Mouse (Mus musculus): ENCODE measurements at regions not wholly inside any gene's neighbourhood (a gene's known extent, or its start where the extent isn't known, plus 50 kb on each side); places are given as distances from the start of the nearest gene placed in this dataset.

GRCm38 (mm10) chr15:62127602-62128158 is 1204.9 kb upstream of the A1bg start:
- no peak overlapping the region for H3K4me3 ChIP-seq
- 36% methylated on average over 11 of the region's 11 CpGs for WGBS
- 0 out of 2 replicates have a peak overlapping the region, but pooled peaks have one; percentile 13 for H3K27ac ChIP-seq (replicated peaks)

GRCm38 (mm10) chr15:62125718-62126117 is 1202.9 kb upstream of the A1bg start:
- Histone ChIP-seq H3K27me3 (ENCODE audit: low read depth, poor library complexity, severe bottlenecking) (0 out of 2 replicates have a peak, but pooled peaks cover 4% of the 10 kb centered on the region), H3K27ac (replicated peaks) (no peak overlapping the region), H3K9me3 (replicated peaks) (no peaks in the 10 kb centered on the region), H3K36me3 (no peaks in the 10 kb centered on the region), H3K4me1 (peaks cover 18% of the 10 kb centered on the region), H3K4me3 (no peak overlapping the region)
- WGBS, result 98% methylated on average over 7 of the region's 7 CpGs
- no peak for DNase-seq (ENCODE audit: low spot score)

More at GRCm38 (mm10) chr15:62127602-62128158, 1204.9 kb upstream of the A1bg start:
- Histone ChIP-seq H3K36me3 (no peaks in the 10 kb centered on the region), H3K27me3 (ENCODE audit: low read depth, poor library complexity, severe bottlenecking) (0 out of 2 replicates have a peak, but pooled peaks cover 4% of the 10 kb centered on the region), H3K4me1 (peaks cover 16% of the 10 kb centered on the region), H3K9me3 (replicated peaks) (no peaks in the 10 kb centered on the region)
- no peak for DNase-seq (ENCODE audit: low spot score)

- H3K27ac ChIP-seq (replicated peaks), result no peak overlapping the region
- no peak overlapping the region for H3K4me3 ChIP-seq
- H3K9me3 ChIP-seq (replicated peaks), result no peaks in the 10 kb centered on the region
- 0 out of 2 replicates have a peak, but pooled peaks cover 4% of the 10 kb centered on the region for H3K27me3 ChIP-seq (ENCODE audit: low read depth, poor library complexity, severe bottlenecking)
- H3K36me3 ChIP-seq, result no peaks in the 10 kb centered on the region
- DNase-seq (ENCODE audit: low spot score), result no peak
- peaks cover 24% of the 10 kb centered on the region for H3K4me1 ChIP-seq
- WGBS, result 76% methylated on average over 4 of the region's 4 CpGs
Observed at GRCm38 (mm10) chr15:62123756-62124155, 1200.9 kb upstream of the A1bg start.

GRCm38 (mm10) chr15:62122265-62123023 is 1199.6 kb upstream of the A1bg start:
- Histone ChIP-seq H3K4me3 (no peak overlapping the region), H3K27me3 (ENCODE audit: low read depth, poor library complexity, severe bottlenecking) (0 out of 2 replicates have a peak, but pooled peaks cover 4% of the 10 kb centered on the region), H3K4me1 (peaks cover 12% of the 10 kb centered on the region), H3K27ac (replicated peaks) (0 out of 2 replicates have a peak overlapping the region, but pooled peaks have one; percentile 23), H3K9me3 (replicated peaks) (no peaks in the 10 kb centered on the region), H3K36me3 (no peaks in the 10 kb centered on the region)
- 89% methylated on average over 9 of the region's 9 CpGs for WGBS
- DNase-seq (ENCODE audit: low spot score), result no peak

GRCm38 (mm10) chr15:62121696-62122095 is 1198.9 kb upstream of the A1bg start:
- Histone ChIP-seq H3K4me3 (no peak overlapping the region), H3K36me3 (no peaks in the 10 kb centered on the region), H3K4me1 (peaks cover 8% of the 10 kb centered on the region; the same call in 1 of the 2 replicates), H3K27ac (replicated peaks) (0 out of 2 replicates have a peak overlapping the region, but pooled peaks have one; percentile 23), H3K27me3 (ENCODE audit: low read depth, poor library complexity, severe bottlenecking) (no peaks in the 10 kb centered on the region), H3K9me3 (replicated peaks) (no peaks in the 10 kb centered on the region)
- DNase-seq (ENCODE audit: low spot score), result no peak
- 91% methylated on average over 4 of the region's 4 CpGs for WGBS

- H3K4me1 ChIP-seq, result peaks cover 8% of the 10 kb centered on the region; the same call in 1 of the 2 replicates
- H3K36me3 ChIP-seq, result no peaks in the 10 kb centered on the region
- 0 out of 2 replicates have a peak, but pooled peaks cover 3% of the 10 kb centered on the region for H3K27me3 ChIP-seq (ENCODE audit: low read depth, poor library complexity, severe bottlenecking)
- DNase-seq (ENCODE audit: low spot score), result no peak
- H3K4me3 ChIP-seq, result no peak overlapping the region
- 29% methylated on average over 4 of the region's 4 CpGs for WGBS
- H3K27ac ChIP-seq (replicated peaks), result no peak overlapping the region
- no peaks in the 10 kb centered on the region for H3K9me3 ChIP-seq (replicated peaks)
Observed at GRCm38 (mm10) chr15:62120735-62121134, 1197.9 kb upstream of the A1bg start.

DNA sequence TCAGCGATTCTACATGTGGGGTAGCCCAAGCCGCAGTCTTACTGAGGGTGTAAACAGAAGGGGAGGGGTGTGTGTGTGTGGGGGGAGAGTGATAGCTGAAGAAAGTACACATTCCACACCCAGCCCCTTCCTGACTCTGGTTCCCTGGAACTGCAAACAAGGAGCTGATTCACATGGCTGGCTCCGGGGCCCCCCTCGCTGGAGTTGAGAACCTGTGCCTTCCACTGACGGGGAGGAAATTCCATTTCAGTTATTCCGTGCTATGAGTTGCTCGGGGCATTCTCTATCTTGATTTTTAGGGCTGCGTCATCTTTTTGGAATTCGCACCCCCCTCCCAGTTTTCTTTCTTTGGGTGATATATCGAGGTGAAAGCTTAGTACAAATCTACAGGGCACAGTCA is 1196.2 kb upstream of the A1bg start:
- DNase-seq (ENCODE audit: low spot score), result no peak
- 0 out of 2 replicates have a peak, but pooled peaks cover 3% of the 10 kb centered on the region for H3K27me3 ChIP-seq (ENCODE audit: low read depth, poor library complexity, severe bottlenecking)
- no peaks in the 10 kb centered on the region for H3K36me3 ChIP-seq
- H3K27ac ChIP-seq (replicated peaks), result no peak overlapping the region
- peaks cover 8% of the 10 kb centered on the region; the same call in 1 of the 2 replicates for H3K4me1 ChIP-seq
- no peak overlapping the region for H3K4me3 ChIP-seq
- WGBS, result 77% methylated on average over 10 of the region's 10 CpGs
- H3K9me3 ChIP-seq (replicated peaks), result no peaks in the 10 kb centered on the region

DNA sequence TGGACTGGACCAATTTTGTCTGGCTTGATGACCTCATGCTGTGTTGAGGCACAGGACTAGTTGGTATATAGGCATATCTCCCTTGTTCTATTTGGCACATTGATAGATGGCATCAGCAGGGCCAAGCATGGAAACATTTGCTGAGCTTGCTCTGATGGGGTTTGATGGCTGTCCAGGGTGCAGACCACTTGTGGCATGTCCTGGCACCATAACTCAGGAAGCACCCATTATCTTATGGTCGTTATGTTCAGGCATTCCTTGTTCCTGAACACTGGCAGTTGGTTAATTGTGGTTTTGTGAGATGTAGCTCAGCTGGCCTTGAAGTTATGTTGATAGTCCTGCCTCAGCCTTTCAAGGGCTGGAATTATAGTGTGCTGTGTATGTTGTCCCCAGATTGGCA is 1193.4 kb upstream of the A1bg start:
- WGBS, result 96% methylated on average over 1 of the region's 1 CpGs
- H3K27ac ChIP-seq (replicated peaks), result no peak overlapping the region
- H3K4me3 ChIP-seq, result no peak overlapping the region
- H3K36me3 ChIP-seq, result no peaks in the 10 kb centered on the region
- no peak for DNase-seq (ENCODE audit: low spot score)
- peaks cover 8% of the 10 kb centered on the region; the same call in 1 of the 2 replicates for H3K4me1 ChIP-seq
- H3K9me3 ChIP-seq (replicated peaks), result no peaks in the 10 kb centered on the region
- 0 out of 2 replicates have a peak, but pooled peaks cover 3% of the 10 kb centered on the region for H3K27me3 ChIP-seq (ENCODE audit: low read depth, poor library complexity, severe bottlenecking)

DNA sequence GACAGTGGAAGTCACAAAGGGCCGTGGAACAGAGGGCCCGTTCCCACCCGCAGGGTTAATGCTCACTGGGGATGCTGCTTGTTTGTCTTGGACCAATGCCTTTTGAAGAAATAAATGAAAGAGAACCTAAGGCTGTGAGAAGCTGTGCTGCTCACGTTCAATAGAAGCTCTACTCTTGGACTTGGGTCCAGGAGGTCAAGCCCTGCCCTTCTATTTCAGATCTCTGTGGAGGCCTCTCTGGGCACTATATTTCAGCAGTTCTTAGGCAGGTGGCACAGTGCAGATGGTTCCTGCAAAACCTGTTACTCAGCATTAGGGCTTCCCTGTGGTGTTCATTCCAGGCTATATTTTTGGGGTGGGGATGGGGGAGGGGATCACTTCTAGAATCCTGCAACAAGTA is 1192.0 kb upstream of the A1bg start:
- Histone ChIP-seq H3K9me3 (replicated peaks) (no peaks in the 10 kb centered on the region), H3K4me1 (peaks cover 3% of the 10 kb centered on the region; the same call in 1 of the 2 replicates), H3K36me3 (no peaks in the 10 kb centered on the region), H3K27ac (replicated peaks) (no peak overlapping the region), H3K4me3 (no peak overlapping the region), H3K27me3 (ENCODE audit: low read depth, poor library complexity, severe bottlenecking) (0 out of 2 replicates have a peak, but pooled peaks cover 3% of the 10 kb centered on the region)
- WGBS, result 70% methylated on average over 4 of the region's 4 CpGs
- DNase-seq (ENCODE audit: low spot score), result no peak

GRCm38 (mm10) chr15:62112151-62112550 is 1189.3 kb upstream of the A1bg start:
- H3K27ac ChIP-seq (replicated peaks), result no peak overlapping the region
- H3K4me1 ChIP-seq, result 0 out of 2 replicates have a peak, but pooled peaks cover 2% of the 10 kb centered on the region
- H3K4me3 ChIP-seq, result no peak overlapping the region
- DNase-seq (ENCODE audit: low spot score), result no peak
- peaks cover 18% of the 10 kb centered on the region for H3K27me3 ChIP-seq (ENCODE audit: low read depth, poor library complexity, severe bottlenecking)
- WGBS, result 86% methylated on average over 2 of the region's 2 CpGs
- no peaks in the 10 kb centered on the region for H3K36me3 ChIP-seq
- no peaks in the 10 kb centered on the region for H3K9me3 ChIP-seq (replicated peaks)

GRCm38 (mm10) chr15:62107976-62108375 is 1185.2 kb upstream of the A1bg start:
- Histone ChIP-seq H3K27ac (replicated peaks) (no peak overlapping the region), H3K4me1 (peaks cover 21% of the 10 kb centered on the region), H3K27me3 (ENCODE audit: low read depth, poor library complexity, severe bottlenecking) (peaks cover 32% of the 10 kb centered on the region), H3K36me3 (no peaks in the 10 kb centered on the region), H3K4me3 (no peak overlapping the region), H3K9me3 (replicated peaks) (no peaks in the 10 kb centered on the region)
- no peak for DNase-seq (ENCODE audit: low spot score)
- 95% methylated on average over 3 of the region's 3 CpGs for WGBS

DNA sequence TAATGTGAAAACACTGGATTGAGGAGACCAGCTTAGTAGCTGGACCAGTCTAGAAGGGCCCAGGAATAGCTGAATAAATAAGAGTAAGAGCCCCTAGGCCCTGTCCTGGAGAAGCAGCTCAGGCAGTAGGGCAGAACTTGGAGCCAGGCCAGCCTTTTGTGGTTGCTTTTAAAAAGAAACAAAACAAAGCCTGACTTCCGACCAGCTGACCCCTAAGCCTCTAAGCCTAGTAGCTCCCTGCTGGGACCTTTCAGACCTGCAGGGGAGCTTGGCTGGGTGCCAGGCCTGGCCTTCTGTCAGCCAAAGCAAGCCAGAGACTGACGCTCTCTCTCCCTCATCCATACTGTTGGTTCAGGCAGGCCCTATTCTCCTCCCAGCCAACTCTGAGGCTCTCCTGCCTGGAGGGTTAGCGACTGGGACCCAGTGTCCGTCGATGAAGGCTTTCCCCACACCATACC is 1183.7 kb upstream of the A1bg start:
- Histone ChIP-seq H3K4me3 (no peak overlapping the region), H3K36me3 (no peaks in the 10 kb centered on the region), H3K9me3 (replicated peaks) (peaks cover 9% of the 10 kb centered on the region; the same call in 1 of the 2 replicates), H3K27ac (replicated peaks) (no peak overlapping the region; the same call in 1 of the 2 replicates), H3K4me1 (peaks cover 21% of the 10 kb centered on the region), H3K27me3 (ENCODE audit: low read depth, poor library complexity, severe bottlenecking) (peaks cover 32% of the 10 kb centered on the region)
- 6% methylated on average over 5 of the region's 5 CpGs for WGBS
- peak; percentile 68 for DNase-seq (ENCODE audit: low spot score)

DNA sequence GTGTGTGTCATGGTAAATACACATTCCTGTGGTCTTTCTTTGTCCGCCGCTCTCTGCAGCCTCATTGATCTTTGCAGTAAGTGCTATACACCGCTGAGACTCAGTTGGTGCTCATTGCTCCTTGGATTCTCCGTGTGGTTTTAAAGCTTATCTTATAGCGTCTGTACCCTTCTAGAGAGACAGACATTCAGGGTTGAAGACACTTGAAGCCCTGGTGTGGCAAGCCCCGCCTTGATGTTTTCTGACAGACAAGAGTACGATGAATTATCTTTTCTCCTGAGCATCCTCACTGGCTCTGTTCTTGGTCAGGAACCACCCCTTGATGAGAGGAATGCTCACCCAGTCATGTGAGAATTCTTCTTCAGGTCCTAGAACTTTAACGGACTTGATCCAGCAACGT is 1182.7 kb upstream of the A1bg start:
- WGBS, result 65% methylated on average over 9 of the region's 9 CpGs
- Histone ChIP-seq H3K4me1 (peaks cover 21% of the 10 kb centered on the region), H3K9me3 (replicated peaks) (peaks cover 9% of the 10 kb centered on the region; the same call in 1 of the 2 replicates), H3K27ac (replicated peaks) (no peak overlapping the region), H3K36me3 (no peaks in the 10 kb centered on the region), H3K4me3 (no peak overlapping the region), H3K27me3 (ENCODE audit: low read depth, poor library complexity, severe bottlenecking) (peaks cover 32% of the 10 kb centered on the region)
- DNase-seq (ENCODE audit: low spot score), result no peak

All from midbrain, embryonic 10.5 days (tissue).